Mouse (Mus musculus) limb, embryonic 15.5 days (tissue): ENCODE measurements around the gene Fndc7. TPM values are rescaled to one million over a fixed set of nuclear protein-coding genes. Genes with fewer than 3 reads are reported as not detected.

Experiments used
- ATAC-seq: fragments of 200-750 bp; cut with Nextera tagmentation; 2 replicates; pipeline ENCODE4 v1.8.0; 2017; ENCODE audit warnings: low read depth, moderate TSS enrichment; ENCODE audit not compliant: insufficient number of reproducible peaks, low FRiP score, low TSS enrichment
- H3K27ac ChIP-seq: fragments of 300-500 bp; sonication (generic); 2 replicates; pipeline ENCODE4 v1.5.1; 2015; ENCODE audit warnings: moderate library complexity, mild to moderate bottlenecking, inconsistent platforms
- H3K27me3 ChIP-seq: fragments of 300-500 bp; sonication (generic); 2 replicates; pipeline ENCODE4 v1.6.1; 2015; ENCODE audit warnings: inconsistent platforms
- H3K36me3 ChIP-seq: fragments of 300-500 bp; sonication (generic); 2 replicates; pipeline ENCODE4 v1.6.1; 2015; ENCODE audit warnings: inconsistent platforms
- H3K4me1 ChIP-seq: fragments of 300-500 bp; sonication (generic); 2 replicates; pipeline ENCODE4 v1.6.1; 2015; ENCODE audit warnings: inconsistent platforms
- H3K4me2 ChIP-seq: fragments of 300-500 bp; sonication (generic); 2 replicates; pipeline ENCODE4 v1.6.1; 2015; ENCODE audit warnings: mild to moderate bottlenecking, inconsistent platforms
- H3K4me3 ChIP-seq: fragments of 300-500 bp; sonication (generic); 2 replicates; pipeline ENCODE4 v1.5.1; 2015; ENCODE audit warnings: mild to moderate bottlenecking, inconsistent platforms
- H3K9ac ChIP-seq: fragments of 300-500 bp; sonication (generic); 2 replicates; pipeline ENCODE4 v1.6.1; 2015; ENCODE audit warnings: inconsistent platforms
- H3K9me3 ChIP-seq: fragments of 300-500 bp; sonication (generic); 2 replicates; pipeline ENCODE4 v1.6.1; 2016; ENCODE audit warnings: inconsistent platforms
- WGBS: fragments of 180-500 bp; shearing (Covaris S2); methylation state at CpG from one replicate; pipeline ENCODE4 v1.1.7; 2015; 5-methylcytosine and 5-hydroxymethylcytosine counted together
- polyA plus RNA-seq: library from polyadenylated mRNA; unstranded; fragments of >200 nt; fragmentation: Nextera tagmentation; extraction: Ambion mirVana; gene quantifications from 2 replicates; pipeline ENCODE4 v1.2.1, GENCODE M21; 2015

The Fndc7 gene
- 0.29 and 0.79 TPM in 2 replicates for polyA plus RNA-seq

DNA sequence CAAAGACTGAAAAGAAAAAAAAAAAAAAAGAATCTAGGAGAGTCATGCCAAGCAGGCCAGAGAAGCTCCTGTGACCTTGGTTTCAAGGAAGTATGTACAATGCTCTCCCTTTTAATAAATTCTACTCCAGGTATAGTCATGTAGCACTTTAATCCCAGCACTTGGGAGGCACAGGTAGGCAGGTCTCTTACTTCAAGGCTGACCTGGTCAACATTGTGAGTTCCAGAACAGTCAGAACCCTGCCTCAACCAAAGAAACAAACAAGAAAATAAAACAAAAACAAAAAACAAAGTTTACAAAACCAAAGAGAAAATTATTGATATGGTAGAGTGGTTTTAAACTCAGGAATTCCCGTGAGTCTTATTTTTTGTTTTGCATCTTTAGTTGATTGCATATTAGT is at the start of gene Fndc7:
Fndc7 (minus strand) TSS at position 101 of the 400 bp plus-strand sequence.
- Histone ChIP-seq H3K9ac (no peak within 1 kb of the TSS), H3K9me3 (no peaks in the 10 kb centered on the region), H3K4me3 (no peak within 1 kb of the TSS), H3K27ac (no peak within 1 kb of the TSS), H3K4me2 (no peak within 1 kb of the TSS), H3K36me3 (no peaks in the 10 kb centered on the region), H3K4me1 (no peaks in the 10 kb centered on the region), H3K27me3 (no peaks in the 10 kb centered on the region)
- 97% methylated on average over 1 of the region's 1 CpGs for WGBS
- ATAC-seq: no peak

GRCm38 (mm10) chr3:108939573-108939972 is 49.8 kb upstream of the Fndc7 start, which contains the start of gene Henmt1:
Gene Henmt1, plus strand, starts transcription at chr3:108939873.
- Histone ChIP-seq H3K9me3 (no peaks in the 10 kb centered on the region), H3K4me3 (peak within 1 kb of the TSS; percentile 34), H3K27ac (no peak within 1 kb of the TSS), H3K36me3 (no peaks in the 10 kb centered on the region), H3K9ac (no peak within 1 kb of the TSS), H3K4me1 (peaks cover 4% of the 10 kb centered on the region; the same call in 1 of the 2 replicates), H3K27me3 (no peaks in the 10 kb centered on the region), H3K4me2 (peak within 1 kb of the TSS; percentile 55)
- 68% methylated on average over 5 of the region's 5 CpGs for WGBS
- no peak for ATAC-seq

DNA sequence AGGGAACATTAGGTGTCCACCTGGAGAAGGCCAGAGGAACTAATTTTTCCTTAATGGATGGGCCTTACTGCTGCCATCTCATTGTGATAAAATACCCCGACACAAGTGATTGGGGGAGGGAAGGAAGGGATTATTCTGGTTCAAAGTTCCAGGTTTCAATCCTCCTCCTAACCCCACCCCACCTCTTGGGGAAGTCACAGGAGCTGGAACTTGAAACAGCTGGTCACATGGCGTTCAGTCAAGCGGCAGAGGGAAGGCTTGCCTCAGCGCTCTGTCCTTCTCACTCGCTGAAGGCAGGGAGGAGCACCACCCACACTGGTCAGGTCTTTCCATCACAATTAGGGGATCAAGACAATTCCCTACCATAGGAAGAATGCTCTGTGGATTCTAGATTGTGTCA is 48.9 kb upstream of the Fndc7 start:
- Histone ChIP-seq H3K36me3 (no peaks in the 10 kb centered on the region), H3K4me3 (no peak overlapping the region), H3K27ac (no peak overlapping the region), H3K4me1 (peaks cover 4% of the 10 kb centered on the region; the same call in 1 of the 2 replicates), H3K9me3 (no peaks in the 10 kb centered on the region), H3K27me3 (no peaks in the 10 kb centered on the region), H3K9ac (no peak overlapping the region), H3K4me2 (no peak overlapping the region)
- WGBS: 85% methylated on average over 5 of the region's 5 CpGs
- ATAC-seq: no peak

DNA sequence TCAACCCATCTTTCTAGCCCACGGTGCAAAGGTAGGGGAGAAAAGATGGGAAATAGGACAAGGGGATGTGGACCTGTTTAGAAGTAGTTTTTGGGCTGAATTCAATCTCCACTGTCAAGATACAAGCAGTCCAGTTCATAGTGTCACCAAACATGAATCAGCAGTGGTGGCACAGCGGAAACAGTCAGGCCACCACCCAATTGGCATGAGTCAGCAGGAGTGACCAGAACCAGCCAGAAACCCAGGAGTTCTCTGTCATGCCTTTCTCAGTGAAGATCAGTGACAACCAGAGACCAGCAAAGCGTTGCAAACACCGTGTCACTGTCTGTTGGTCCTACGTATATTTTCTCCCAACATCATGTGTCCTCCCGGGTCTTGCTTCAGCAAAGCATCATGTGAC is 43.7 kb upstream of the Fndc7 start:
- no peak overlapping the region for H3K9ac ChIP-seq
- no peaks in the 10 kb centered on the region for H3K9me3 ChIP-seq
- H3K27me3 ChIP-seq: no peaks in the 10 kb centered on the region
- no peak overlapping the region for H3K4me3 ChIP-seq
- H3K27ac ChIP-seq: no peak overlapping the region
- ATAC-seq: no peak
- WGBS: 94% methylated on average over 6 of the region's 6 CpGs
- no peaks in the 10 kb centered on the region for H3K4me1 ChIP-seq
- no peaks in the 10 kb centered on the region for H3K36me3 ChIP-seq
- H3K4me2 ChIP-seq: no peak overlapping the region

DNA sequence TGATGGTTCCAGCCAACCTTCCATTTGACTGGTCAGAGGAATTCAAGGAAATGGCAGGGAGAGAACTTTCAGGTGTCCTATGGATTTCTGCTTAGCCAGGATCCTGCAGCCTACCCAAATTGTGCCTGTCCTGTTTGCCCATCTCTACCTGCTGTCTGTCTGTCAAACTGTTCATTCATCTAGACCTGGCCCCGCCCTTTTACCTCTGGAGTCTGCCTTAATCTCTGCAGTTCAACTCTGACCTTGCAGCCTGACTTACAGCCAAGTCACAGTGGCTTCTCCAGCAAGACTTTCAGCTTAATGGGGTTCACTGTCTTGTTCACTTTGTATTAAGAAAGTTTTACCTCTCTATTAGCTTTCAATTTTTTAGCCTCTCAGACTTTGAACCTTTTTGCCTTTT is 36.5 kb upstream of the Fndc7 start:
- H3K4me1 ChIP-seq: no peaks in the 10 kb centered on the region
- WGBS: 70% methylated on average over 1 of the region's 1 CpGs
- no peak overlapping the region for H3K4me2 ChIP-seq
- H3K9me3 ChIP-seq: no peaks in the 10 kb centered on the region
- H3K36me3 ChIP-seq: no peaks in the 10 kb centered on the region
- H3K27ac ChIP-seq: no peak overlapping the region
- no peaks in the 10 kb centered on the region for H3K27me3 ChIP-seq
- no peak overlapping the region for H3K4me3 ChIP-seq
- no peak for ATAC-seq
- H3K9ac ChIP-seq: no peak overlapping the region

- no peak for ATAC-seq
- no peak overlapping the region for H3K4me2 ChIP-seq
- H3K9me3 ChIP-seq: no peaks in the 10 kb centered on the region
- no peak overlapping the region for H3K27ac ChIP-seq
- H3K4me1 ChIP-seq: no peaks in the 10 kb centered on the region
- H3K27me3 ChIP-seq: no peaks in the 10 kb centered on the region
- no peaks in the 10 kb centered on the region for H3K36me3 ChIP-seq
- no peak overlapping the region for H3K4me3 ChIP-seq
- WGBS: 72% methylated on average over 4 of the region's 4 CpGs
- H3K9ac ChIP-seq: no peak overlapping the region
These were observed 35.9 kb upstream of the Fndc7 start for GRCm38 (mm10) chr3:108925677-108926076.

DNA sequence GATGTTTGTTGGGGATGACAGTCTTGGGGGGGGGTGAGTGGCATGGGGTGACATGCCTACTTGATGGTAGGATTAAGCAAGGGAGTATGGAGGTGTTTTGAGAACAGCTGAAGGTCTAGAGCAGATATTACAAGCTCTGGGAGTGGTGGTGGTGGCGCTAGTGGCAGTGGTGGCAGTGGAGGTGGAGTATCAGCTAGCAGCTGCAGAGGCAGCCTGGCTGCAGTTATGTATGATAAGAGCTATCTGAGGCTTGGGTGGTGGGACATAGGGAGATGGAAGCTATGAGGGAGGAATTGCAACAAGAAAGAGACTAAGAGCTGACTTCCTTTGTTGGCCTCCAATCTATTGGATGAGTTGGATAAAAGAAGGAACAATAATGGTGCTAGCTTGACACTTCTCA is 32.0 kb upstream of the Fndc7 start:
- Histone ChIP-seq H3K4me1 (no peaks in the 10 kb centered on the region), H3K27me3 (no peaks in the 10 kb centered on the region), H3K36me3 (no peaks in the 10 kb centered on the region), H3K27ac (no peak overlapping the region), H3K9ac (no peak overlapping the region), H3K9me3 (no peaks in the 10 kb centered on the region), H3K4me3 (no peak overlapping the region), H3K4me2 (no peak overlapping the region)
- no peak for ATAC-seq
- WGBS: 76% methylated on average over 1 of the region's 1 CpGs

- no peak for ATAC-seq
- no peak overlapping the region for H3K4me3 ChIP-seq
- no peaks in the 10 kb centered on the region for H3K4me1 ChIP-seq
- no peak overlapping the region for H3K27ac ChIP-seq
- H3K9ac ChIP-seq: no peak overlapping the region
- no peaks in the 10 kb centered on the region for H3K27me3 ChIP-seq
- 90% methylated on average over 3 of the region's 3 CpGs for WGBS
- H3K36me3 ChIP-seq: no peaks in the 10 kb centered on the region
- no peak overlapping the region for H3K4me2 ChIP-seq
- no peaks in the 10 kb centered on the region for H3K9me3 ChIP-seq
These were observed 30.7 kb upstream of the Fndc7 start for GRCm38 (mm10) chr3:108920442-108921070.

DNA sequence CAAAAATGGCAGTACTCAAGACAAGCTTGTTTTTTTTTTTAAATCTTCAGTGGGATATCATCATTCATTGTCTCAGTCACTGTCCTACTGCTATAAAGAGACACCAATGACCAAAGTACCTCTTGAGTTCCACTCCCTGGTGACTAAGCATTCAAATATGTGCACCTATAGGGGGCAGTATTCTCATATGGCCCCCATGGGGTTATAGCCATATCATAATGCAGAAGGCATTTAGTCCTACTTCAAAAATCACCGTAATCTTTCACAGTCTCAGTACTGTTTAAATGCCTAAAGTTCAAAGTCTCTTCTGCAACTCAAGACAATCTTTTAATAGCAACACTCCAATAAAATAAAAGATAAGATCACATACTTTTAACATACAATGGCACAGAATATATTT is 29.0 kb upstream of the Fndc7 start:
- H3K9ac ChIP-seq: no peak overlapping the region
- H3K4me2 ChIP-seq: no peak overlapping the region
- WGBS: 92% methylated on average over 1 of the region's 1 CpGs
- no peak overlapping the region for H3K27ac ChIP-seq
- no peak for ATAC-seq
- H3K27me3 ChIP-seq: no peaks in the 10 kb centered on the region
- no peaks in the 10 kb centered on the region for H3K36me3 ChIP-seq
- H3K4me3 ChIP-seq: no peak overlapping the region
- no peaks in the 10 kb centered on the region for H3K9me3 ChIP-seq
- no peaks in the 10 kb centered on the region for H3K4me1 ChIP-seq

GRCm38 (mm10) chr3:108917986-108918385 is 28.2 kb upstream of the Fndc7 start:
- ATAC-seq: no peak
- Histone ChIP-seq H3K4me1 (no peaks in the 10 kb centered on the region), H3K27me3 (no peaks in the 10 kb centered on the region), H3K9ac (no peak overlapping the region), H3K4me2 (no peak overlapping the region), H3K9me3 (no peaks in the 10 kb centered on the region), H3K36me3 (no peaks in the 10 kb centered on the region), H3K27ac (no peak overlapping the region), H3K4me3 (no peak overlapping the region)
- WGBS: 66% methylated on average over 3 of the region's 3 CpGs

DNA sequence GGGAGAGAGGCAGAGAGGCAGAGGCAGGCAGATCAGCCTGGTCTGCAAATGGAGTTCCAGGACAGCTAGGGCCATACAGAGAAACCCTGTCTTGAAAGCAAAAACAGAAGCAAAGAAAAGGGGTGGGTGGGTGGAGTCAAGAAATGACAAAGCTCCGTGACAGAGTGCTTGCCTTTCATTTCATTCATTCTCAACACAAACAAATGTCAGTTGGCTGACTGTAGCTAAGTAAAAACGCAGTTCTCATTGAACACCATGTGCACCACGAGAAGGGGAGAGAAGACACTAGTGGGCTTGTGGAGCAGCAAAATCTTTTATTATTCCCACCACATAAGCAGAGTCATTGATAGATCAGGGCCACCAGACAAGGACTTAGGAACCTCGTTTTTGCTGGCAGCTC is 27.0 kb upstream of the Fndc7 start:
- no peaks in the 10 kb centered on the region for H3K27me3 ChIP-seq
- no peak overlapping the region for H3K4me3 ChIP-seq
- H3K36me3 ChIP-seq: no peaks in the 10 kb centered on the region
- H3K4me2 ChIP-seq: no peak overlapping the region
- peaks cover 4% of the 10 kb centered on the region; the same call in 1 of the 2 replicates for H3K4me1 ChIP-seq
- H3K9me3 ChIP-seq: no peaks in the 10 kb centered on the region
- no peak overlapping the region for H3K9ac ChIP-seq
- no peak for ATAC-seq
- WGBS: 43% methylated on average over 4 of the region's 4 CpGs
- H3K27ac ChIP-seq: no peak overlapping the region

DNA sequence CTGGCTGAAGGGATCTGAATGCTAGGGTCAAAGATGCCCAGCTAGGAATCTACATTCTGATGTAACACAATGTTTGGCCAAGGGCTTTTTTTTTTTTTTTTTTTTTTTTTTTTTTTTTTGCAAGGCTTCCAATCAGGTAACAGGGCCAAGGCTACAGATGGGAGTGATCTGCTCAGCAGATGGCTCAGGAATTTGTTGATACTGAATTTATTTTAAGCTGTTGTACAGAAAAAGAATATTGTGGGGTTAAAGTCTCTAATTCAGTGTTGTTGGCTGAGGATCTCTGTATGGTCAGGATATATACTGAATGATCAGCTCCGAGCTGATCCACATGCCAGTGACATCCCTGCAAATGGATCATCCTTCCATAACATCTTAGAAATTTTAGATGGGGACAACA is 26.2 kb upstream of the Fndc7 start:
- H3K36me3 ChIP-seq: no peaks in the 10 kb centered on the region
- H3K4me2 ChIP-seq: no peak overlapping the region
- ATAC-seq: no peak
- WGBS: 72% methylated on average over 1 of the region's 1 CpGs
- H3K4me1 ChIP-seq: peaks cover 4% of the 10 kb centered on the region; the same call in 1 of the 2 replicates
- H3K27me3 ChIP-seq: no peaks in the 10 kb centered on the region
- H3K9ac ChIP-seq: no peak overlapping the region
- H3K9me3 ChIP-seq: no peaks in the 10 kb centered on the region
- H3K27ac ChIP-seq: no peak overlapping the region
- no peak overlapping the region for H3K4me3 ChIP-seq
